Mouse (Mus musculus) ES-Bruce4 (cell line): ENCODE results near the gene Clec16a. TPM values are rescaled to one million over a fixed set of nuclear protein-coding genes. Genes with fewer than 3 reads are reported as not detected.

Source experiments
- H3K27ac ChIP-seq: 2 replicates; pipeline ENCODE4 v1.5.1; 2012; ENCODE audit warnings: low read length, inconsistent platforms; ENCODE audit not compliant: insufficient read depth
- H3K27me3 ChIP-seq: 2 replicates; pipeline ENCODE4 v1.6.1; 2012; ENCODE audit warnings: mild to moderate bottlenecking, low read length, inconsistent platforms; ENCODE audit not compliant: control insufficient read depth, poor library complexity, insufficient read depth, severe bottlenecking
- H3K36me3 ChIP-seq: 2 replicates; pipeline ENCODE4 v1.6.1; 2012; ENCODE audit warnings: inconsistent platforms, mild to moderate bottlenecking, low read length, moderate library complexity; ENCODE audit not compliant: control insufficient read depth, poor library complexity, insufficient read depth, severe bottlenecking
- H3K4me1 ChIP-seq: one replicate; pipeline ENCODE4 v1.8.1; 2011; ENCODE audit warnings: low read length; ENCODE audit not compliant: control insufficient read depth, insufficient read depth
- H3K4me3 ChIP-seq: 2 replicates; pipeline ENCODE4 v1.5.1; 2011; ENCODE audit warnings: low read depth, mild to moderate bottlenecking, low read length
- H3K9ac ChIP-seq: 2 replicates; pipeline ENCODE4 v1.6.1; 2012; ENCODE audit warnings: low read depth, mild to moderate bottlenecking, inconsistent platforms; ENCODE audit not compliant: poor library complexity, severe bottlenecking
- H3K9me3 ChIP-seq: replicated peaks from 2 replicates; pipeline ENCODE4 v1.6.1; 2012; ENCODE audit warnings: mild to moderate bottlenecking, low read length, inconsistent platforms; ENCODE audit not compliant: control insufficient read depth, poor library complexity, insufficient read depth, severe bottlenecking
- CTCF ChIP-seq: IDR thresholded peaks from one replicate; pipeline ENCODE4 v1.8.1; 2011; ENCODE audit warnings: low read depth, low read length
- EP300 ChIP-seq: IDR thresholded peaks from 2 replicates; pipeline ENCODE4 v1.6.1; 2011; ENCODE audit warnings: low read depth, low read length; ENCODE audit not compliant: insufficient read depth
- POLR2A ChIP-seq: IDR thresholded peaks from one replicate; pipeline ENCODE4 v1.8.1; 2011; ENCODE audit warnings: low read length; ENCODE audit not compliant: insufficient read depth
- polyA plus RNA-seq: library from polyadenylated mRNA; stranded (reverse); fragments of >200 nt; gene quantifications from 2 replicates; pipeline ENCODE4 v1.2.4, GENCODE M21; 2011; ENCODE audit warnings: low read depth; ENCODE audit not compliant: missing spikeins, insufficient read depth, insufficient read length

Gene Clec16a
- polyA plus RNA-seq, 1 experiment = 9.5 TPM

DNA sequence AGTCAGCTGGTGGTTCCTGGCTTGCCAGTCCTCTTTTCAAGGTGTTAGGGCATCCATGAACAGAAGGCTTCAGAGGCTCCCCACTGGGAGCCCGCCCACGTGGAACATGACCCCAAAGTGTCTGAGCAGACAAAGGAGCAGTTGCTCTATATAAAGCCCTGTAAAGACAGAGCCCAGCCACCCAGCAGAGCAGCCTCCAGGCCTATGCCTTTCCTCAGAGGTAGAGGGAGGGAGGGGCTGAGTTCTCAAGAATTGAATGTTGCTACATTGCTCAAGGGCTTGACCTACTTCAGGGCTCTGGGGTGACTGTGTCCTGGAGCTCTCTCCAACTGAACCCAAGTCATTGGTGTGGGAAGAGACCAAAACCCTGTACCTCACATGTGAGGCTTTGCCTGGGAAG is 155.0 kb downstream of the Clec16a start:
- no peak overlapping the region for H3K9ac ChIP-seq
- H3K27ac ChIP-seq = no peak overlapping the region
- H3K36me3 ChIP-seq = no peaks in the 10 kb centered on the region
- H3K4me3 ChIP-seq = no peak overlapping the region
- no peaks in the 10 kb centered on the region for H3K9me3 ChIP-seq
- TF ChIP-seq EP300 (0 out of 2 replicates have a peak, but pooled peaks have one; percentile 16), CTCF (no peak)
- peaks cover 8% of the 10 kb centered on the region for H3K4me1 ChIP-seq
- no peaks in the 10 kb centered on the region for H3K27me3 ChIP-seq

DNA sequence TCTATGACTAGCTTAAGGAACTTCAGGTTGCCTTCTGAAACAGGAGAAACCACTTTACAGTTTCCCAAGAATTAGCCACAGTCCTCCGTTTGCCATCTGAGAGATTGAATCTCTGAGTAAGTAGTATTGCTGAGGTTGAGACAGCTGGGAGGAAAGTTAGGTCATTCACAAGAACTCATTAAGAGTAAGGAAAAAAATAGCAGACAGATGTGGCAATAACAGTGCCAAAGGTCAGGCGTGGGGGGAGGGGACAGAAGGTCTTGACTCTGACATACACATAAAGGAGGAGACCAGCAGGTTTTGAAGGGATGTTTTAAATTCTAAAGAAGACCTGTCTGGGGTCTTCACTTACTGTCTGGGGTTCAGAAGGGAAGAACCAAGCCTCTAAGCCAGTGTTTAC is 157.3 kb downstream of the Clec16a start:
- Histone ChIP-seq H3K4me1 (peaks cover 6% of the 10 kb centered on the region), H3K9me3 (no peaks in the 10 kb centered on the region), H3K27me3 (no peaks in the 10 kb centered on the region), H3K4me3 (no peak overlapping the region), H3K27ac (no peak overlapping the region), H3K9ac (no peak overlapping the region), H3K36me3 (no peaks in the 10 kb centered on the region)
- no peak for TF ChIP-seq CTCF
- no peak for TF ChIP-seq POLR2A

DNA sequence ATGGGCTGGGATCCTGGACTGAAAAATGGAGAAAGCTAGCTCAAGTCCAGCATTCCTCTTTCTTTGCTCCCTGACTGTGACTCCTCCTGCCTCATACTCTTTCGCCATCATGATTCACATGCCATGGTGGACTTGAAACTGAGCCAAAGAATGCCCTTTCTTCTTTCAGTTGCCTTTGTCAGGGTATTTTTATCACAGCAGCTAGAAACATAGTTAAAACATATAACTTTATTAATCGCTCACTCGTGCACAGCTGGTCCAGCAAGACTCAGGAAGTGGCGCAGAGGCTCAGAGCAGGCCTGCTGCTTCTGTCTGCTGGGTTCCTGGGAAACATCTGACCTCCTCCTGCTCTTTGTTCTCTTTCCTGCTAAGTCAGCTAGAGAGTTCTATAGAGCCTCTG is 158.8 kb downstream of the Clec16a start:
- Histone ChIP-seq H3K9me3 (no peaks in the 10 kb centered on the region), H3K27me3 (no peaks in the 10 kb centered on the region), H3K9ac (no peak overlapping the region), H3K36me3 (no peaks in the 10 kb centered on the region), H3K4me3 (no peak overlapping the region), H3K27ac (no peak overlapping the region), H3K4me1 (peaks cover 6% of the 10 kb centered on the region)
- TF ChIP-seq POLR2A (no peak), CTCF (no peak), EP300 (no peak)

DNA sequence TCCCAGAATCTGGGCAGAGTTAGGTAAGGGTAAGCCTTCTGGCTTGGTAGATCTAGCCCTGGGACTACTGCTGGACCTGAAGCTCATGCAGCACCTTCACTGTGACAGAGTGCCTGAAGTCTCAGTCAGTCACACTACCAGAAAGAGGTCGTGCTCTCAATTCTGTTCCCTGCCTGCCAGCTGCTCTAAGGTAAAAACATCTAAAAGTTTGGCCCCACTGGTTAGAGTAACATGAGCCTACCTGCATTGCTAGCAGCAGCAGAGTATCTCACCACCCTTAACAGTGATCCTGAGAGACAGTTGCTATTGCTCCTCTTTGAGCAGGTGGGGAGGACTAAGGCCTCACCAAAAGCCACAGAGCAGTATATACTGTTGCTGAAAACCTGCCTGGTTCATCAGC is 160.3 kb downstream of the Clec16a start:
- peaks cover 4% of the 10 kb centered on the region for H3K4me1 ChIP-seq
- no peaks in the 10 kb centered on the region for H3K27me3 ChIP-seq
- no peak overlapping the region for H3K9ac ChIP-seq
- H3K9me3 ChIP-seq = no peaks in the 10 kb centered on the region
- H3K27ac ChIP-seq = no peak overlapping the region
- H3K36me3 ChIP-seq = no peaks in the 10 kb centered on the region
- H3K4me3 ChIP-seq = no peak overlapping the region
- TF ChIP-seq EP300 (no peak), POLR2A (no peak), CTCF (no peak)

DNA sequence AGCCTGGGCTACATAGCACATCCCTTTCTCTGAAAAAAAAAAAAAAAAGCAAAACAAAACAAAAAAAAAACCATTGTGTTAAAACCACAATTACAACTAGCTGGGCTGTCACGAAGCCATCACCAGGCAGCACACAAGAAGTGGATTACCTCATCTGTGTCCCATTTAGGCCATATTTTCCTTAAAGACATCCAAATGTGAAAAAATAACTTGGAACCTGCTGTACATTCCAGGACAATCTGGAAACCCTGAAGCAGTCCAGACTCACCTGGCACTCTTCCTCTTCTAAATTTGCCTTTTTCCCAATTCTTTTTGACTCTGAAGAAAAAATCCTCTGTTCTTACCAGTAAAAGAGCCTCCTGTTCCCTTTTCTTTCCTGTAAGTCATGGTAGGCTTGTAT is 166.4 kb downstream of the Clec16a start:
- H3K36me3 ChIP-seq = no peaks in the 10 kb centered on the region
- no peaks in the 10 kb centered on the region for H3K4me1 ChIP-seq
- TF ChIP-seq POLR2A = no peak
- TF ChIP-seq CTCF = no peak
- no peak for TF ChIP-seq EP300
- no peak overlapping the region for H3K9ac ChIP-seq
- H3K4me3 ChIP-seq = no peak overlapping the region
- no peak overlapping the region for H3K27ac ChIP-seq
- H3K9me3 ChIP-seq = no peaks in the 10 kb centered on the region
- H3K27me3 ChIP-seq = no peaks in the 10 kb centered on the region

DNA sequence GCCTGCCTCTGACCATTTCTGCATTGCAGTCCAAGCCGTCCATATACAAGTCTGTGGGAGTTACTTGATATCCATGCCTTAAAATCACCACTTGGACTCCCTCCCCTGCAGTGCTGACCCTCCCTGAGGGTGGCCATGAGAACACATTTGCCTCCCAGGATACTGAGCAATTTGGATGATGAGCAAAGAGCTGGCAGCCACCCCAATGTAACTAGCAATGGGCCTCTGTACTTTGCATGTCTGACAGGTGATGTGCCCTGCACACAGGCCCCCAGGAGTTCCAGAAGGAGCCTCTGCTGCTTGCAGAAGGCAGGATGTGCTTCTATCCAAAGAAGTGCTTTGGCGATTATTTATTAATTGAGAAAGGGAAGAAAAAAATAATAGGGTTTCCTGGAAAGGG is 167.9 kb downstream of the Clec16a start:
- Histone ChIP-seq H3K27ac (no peak overlapping the region), H3K4me1 (no peaks in the 10 kb centered on the region), H3K27me3 (no peaks in the 10 kb centered on the region), H3K4me3 (no peak overlapping the region), H3K9me3 (no peaks in the 10 kb centered on the region), H3K36me3 (no peaks in the 10 kb centered on the region), H3K9ac (no peak overlapping the region)
- TF ChIP-seq CTCF (no peak), POLR2A (no peak), EP300 (no peak)
